Mouse (Mus musculus): ENCODE data around the gene Gm572. TPM values are rescaled to one million over a fixed set of nuclear protein-coding genes. Genes with fewer than 3 reads are reported as not detected.

Gene Gm572
- polyA plus RNA-seq (2015; fragmentation: Nextera tagmentation; extraction: Ambion mirVana) = 0.18 and 0.58 TPM in 2 replicates

DNA sequence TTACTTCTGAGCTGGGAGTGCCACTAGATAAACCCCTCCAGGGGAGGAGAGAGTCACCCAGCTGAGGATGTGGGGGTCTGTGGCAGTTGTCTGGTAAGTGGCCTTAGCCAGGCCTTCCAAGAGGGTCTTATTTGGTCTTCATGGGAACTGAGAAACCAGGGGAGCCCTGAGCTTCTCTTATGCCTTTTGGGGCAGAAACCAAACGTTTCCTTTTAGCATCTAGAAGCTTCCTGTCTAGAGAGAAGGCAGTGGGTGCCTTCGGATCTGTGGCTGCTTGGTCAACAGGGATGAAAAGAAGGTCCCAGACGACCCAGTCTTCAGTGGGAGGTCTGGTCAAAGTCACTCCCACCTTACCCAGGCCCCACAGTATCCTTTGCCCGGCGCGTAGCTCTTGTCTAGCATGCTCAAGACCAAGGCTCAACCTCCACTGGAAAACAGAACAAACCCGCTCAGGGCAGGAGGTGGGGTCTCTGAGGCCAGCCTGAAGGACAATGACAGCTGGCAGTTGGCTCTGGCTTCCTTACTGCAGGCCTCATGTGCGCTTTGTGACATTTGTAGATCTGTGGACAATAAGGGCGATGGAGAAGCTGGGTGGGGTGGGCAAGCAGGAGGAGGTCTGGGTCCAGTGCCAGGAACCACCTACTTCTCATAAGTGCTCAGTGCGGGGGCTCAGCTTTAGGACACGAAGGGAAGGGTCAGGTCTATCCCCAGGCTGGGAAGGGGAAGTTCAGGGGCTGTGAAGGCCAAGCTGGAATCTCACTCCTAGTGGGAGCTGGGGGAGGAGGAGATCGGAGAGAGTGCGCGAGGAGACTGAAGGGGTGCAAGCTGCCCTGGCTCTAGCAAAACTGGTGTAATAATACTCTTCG lies at the start of gene Gm572:
Gene Gm572, plus strand, starts transcription at position 27 of the 866 bp plus-strand sequence.

DNA sequence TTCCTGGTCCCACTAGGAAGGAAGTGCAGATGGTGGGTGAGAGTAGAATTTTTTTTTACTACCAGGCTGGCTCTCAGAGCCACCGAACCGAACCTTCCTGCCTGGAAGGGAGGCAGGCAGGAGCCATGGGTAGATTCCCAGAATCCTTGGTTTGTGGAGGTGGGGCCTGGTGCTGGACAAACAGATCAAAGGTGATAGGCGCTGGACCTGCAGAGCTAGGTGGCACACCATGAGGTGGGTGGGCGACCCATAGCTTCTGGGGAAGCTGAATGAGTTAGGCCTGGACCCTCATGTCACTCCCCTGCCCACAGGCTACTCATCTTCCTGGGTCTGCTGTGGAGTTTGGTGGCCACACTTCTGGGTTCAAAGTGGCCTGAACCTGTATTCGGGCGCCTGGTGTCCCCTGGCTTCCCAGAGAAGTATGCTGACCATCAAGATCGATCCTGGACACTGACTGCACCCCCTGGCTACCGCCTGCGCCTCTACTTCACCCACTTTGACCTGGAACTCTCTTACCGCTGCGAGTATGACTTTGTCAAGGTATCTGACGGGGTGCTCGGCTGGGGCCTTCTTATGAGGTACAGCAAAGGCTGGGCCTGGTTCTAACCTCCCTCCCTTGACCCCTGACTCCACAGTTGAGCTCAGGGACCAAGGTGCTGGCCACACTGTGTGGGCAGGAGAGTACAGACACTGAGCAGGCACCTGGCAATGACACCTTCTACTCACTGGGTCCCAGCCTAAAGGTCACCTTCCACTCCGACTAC lies 40.6 kb upstream of the Gm572 start, which contains the start of gene Masp2:
Gene Masp2, plus strand, starts transcription at position 198 of the 764 bp plus-strand sequence.

DNA sequence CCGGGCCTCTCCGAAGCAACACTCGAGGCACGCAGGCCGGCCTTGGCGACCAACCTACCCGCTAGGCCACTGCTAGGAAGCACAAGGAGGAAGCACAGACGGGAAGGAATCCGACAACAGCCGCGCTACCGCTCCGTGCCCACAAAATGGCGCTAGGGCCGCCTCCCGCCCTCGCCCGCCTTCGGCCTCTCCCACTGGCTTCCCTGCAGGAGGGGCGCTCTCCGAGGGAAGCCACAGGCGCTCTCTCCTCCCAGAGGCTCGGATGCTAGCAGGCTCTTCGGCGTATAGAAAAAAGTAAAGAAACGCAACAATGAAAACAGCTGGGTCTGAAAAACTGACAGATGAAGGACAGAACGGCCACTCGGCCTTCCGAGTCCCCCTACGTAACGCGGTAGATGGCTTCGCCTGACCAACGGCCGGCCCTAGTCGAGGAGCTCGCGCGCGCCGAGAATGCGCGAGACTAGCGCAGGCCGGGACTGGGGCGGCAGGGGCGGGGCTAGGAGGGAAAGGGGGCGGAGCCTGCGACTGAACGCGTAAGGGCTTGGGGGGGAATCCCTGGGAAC lies 16.4 kb upstream of the Gm572 start, which contains the start of gene Tardbp:
Gene Tardbp, minus strand, starts transcription at position 397 of the 563 bp plus-strand sequence.

Other genes starting within 250 kb of the Gm572 start
- gene Ubiad1, start 198.5 kb upstream of the Gm572 start, polyA plus RNA-seq (2015; fragmentation: Nextera tagmentation; extraction: Ambion mirVana) = 12.1 and 12.2 TPM in 2 replicates
- gene Mtor, start 194.7 kb upstream of the Gm572 start, polyA plus RNA-seq (2015; fragmentation: Nextera tagmentation; extraction: Ambion mirVana) = 12.2 and 15.8 TPM in 2 replicates
- gene Angptl7, start 142.9 kb upstream of the Gm572 start, polyA plus RNA-seq (2015; fragmentation: Nextera tagmentation; extraction: Ambion mirVana) = 2.0 and 2.4 TPM in 2 replicates
- gene Exosc10, start 84.9 kb upstream of the Gm572 start, polyA plus RNA-seq (2015; fragmentation: Nextera tagmentation; extraction: Ambion mirVana) = 31.8 and 35.0 TPM in 2 replicates
- 60.5 and 82.8 TPM in 2 replicates for gene Srm, start 51.8 kb upstream of the Gm572 start, polyA plus RNA-seq (2015; fragmentation: Nextera tagmentation; extraction: Ambion mirVana)
- gene Masp2, start 40.8 kb upstream of the Gm572 start, polyA plus RNA-seq (2015; fragmentation: Nextera tagmentation; extraction: Ambion mirVana) = 0.21 TPM in 1 of 2 replicates, not detected in the other
- gene Tardbp, start 16.3 kb upstream of the Gm572 start, polyA plus RNA-seq (2015; fragmentation: Nextera tagmentation; extraction: Ambion mirVana) = 96.4 and 106 TPM in 2 replicates
- gene Casz1, start 161.1 kb downstream of the Gm572 start, polyA plus RNA-seq (2015; fragmentation: Nextera tagmentation; extraction: Ambion mirVana) = 11.2 and 12.3 TPM in 2 replicates